Mouse (Mus musculus): ENCODE results near the gene Parvb.

The Parvb gene

DNA sequence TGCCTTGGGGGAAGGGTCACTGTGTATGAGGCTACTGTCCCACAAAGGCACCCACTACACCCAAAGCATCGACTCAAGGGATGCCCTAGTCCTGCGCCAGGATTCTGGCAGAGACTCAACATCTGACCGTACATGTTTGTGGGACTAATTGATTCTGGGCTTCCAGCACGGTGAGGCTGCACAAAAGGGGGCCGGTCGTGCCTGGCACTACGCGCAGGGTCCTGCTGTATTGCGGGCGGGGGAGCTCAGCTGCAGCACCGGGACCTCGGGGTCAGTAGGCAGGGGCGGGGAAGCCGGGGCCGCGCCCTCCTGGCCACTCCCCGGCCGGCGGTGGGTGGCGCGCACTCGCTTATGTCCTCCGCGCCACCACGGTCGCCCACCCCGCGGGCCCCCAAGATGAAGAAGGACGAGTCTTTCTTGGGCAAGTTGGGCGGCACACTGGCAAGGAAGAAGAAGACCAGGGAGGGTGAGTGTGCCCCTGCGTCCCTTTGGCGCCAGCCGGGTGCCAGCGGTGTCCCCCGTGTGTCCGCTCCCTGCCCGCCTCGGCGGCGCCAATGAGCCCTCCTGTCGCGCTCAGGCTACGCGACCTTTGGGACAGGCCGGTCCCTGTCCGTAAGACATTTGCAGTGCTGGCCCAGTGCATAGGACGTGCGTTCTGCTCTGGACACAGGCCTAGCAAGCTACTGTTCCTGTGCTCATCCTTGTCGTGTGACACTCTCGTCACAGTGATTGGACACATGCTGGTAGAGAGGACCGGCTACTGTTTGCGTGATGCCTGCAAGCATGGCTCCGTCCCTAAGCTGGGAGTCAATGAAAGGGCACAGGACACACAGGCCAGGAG lies at the start of gene Parvb:
TSS of gene Parvb (plus strand) at position 323 of the 841 bp plus-strand sequence.
- DNase-seq (ENCODE audit: low spot score in 2 of 2): peak; percentile 72 to 74

GRCm38 (mm10) chr15:84183967-84184366 lies 47.9 kb upstream of the Parvb start:
- DNase-seq (ENCODE audit: low spot score in 2 of 2): no peak

- no peak for DNase-seq (ENCODE audit: low spot score in 2 of 2)
Observed at GRCm38 (mm10) chr15:84186196-84186595, 45.6 kb upstream of the Parvb start.

GRCm38 (mm10) chr15:84188887-84189530 lies 42.8 kb upstream of the Parvb start:
- no peak for DNase-seq (ENCODE audit: low spot score in 2 of 2)

- DNase-seq (ENCODE audit: low spot score in 2 of 2): no peak
Observed at GRCm38 (mm10) chr15:84189881-84190280, 42.0 kb upstream of the Parvb start.

DNA sequence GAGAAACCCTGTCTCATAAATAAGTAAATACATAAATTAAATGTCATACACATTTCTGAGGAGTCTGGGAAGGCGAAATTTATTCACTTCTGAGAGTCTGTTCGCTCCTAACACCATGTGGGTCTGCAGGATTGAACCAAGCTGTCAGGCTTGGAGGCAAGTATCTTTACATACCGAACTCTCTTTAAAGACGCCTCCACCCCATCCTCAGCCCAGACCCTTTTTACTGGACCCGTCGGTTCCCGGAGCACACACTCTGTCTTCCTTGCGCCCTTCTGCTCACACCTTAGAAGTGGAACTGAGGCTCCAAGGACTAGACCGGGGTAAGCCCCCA lies 40.2 kb upstream of the Parvb start:
- DNase-seq (ENCODE audit: low spot score in 2 of 2): no peak

- peak; percentile 92 to 94 for DNase-seq (ENCODE audit: low spot score in 2 of 2)
Observed at GRCm38 (mm10) chr15:84192058-84192791, 39.6 kb upstream of the Parvb start, which contains the start of gene Samm50. Samm50 (plus strand) TSS chr15:84192241.

- DNase-seq (ENCODE audit: low spot score in 2 of 2): peak in 1 of 2 experiments; percentile 25
Observed at GRCm38 (mm10) chr15:84196486-84197165, 35.2 kb upstream of the Parvb start.

- no peak for DNase-seq (ENCODE audit: low spot score in 2 of 2)
Observed at GRCm38 (mm10) chr15:84207327-84207726, 24.5 kb upstream of the Parvb start.

DNA sequence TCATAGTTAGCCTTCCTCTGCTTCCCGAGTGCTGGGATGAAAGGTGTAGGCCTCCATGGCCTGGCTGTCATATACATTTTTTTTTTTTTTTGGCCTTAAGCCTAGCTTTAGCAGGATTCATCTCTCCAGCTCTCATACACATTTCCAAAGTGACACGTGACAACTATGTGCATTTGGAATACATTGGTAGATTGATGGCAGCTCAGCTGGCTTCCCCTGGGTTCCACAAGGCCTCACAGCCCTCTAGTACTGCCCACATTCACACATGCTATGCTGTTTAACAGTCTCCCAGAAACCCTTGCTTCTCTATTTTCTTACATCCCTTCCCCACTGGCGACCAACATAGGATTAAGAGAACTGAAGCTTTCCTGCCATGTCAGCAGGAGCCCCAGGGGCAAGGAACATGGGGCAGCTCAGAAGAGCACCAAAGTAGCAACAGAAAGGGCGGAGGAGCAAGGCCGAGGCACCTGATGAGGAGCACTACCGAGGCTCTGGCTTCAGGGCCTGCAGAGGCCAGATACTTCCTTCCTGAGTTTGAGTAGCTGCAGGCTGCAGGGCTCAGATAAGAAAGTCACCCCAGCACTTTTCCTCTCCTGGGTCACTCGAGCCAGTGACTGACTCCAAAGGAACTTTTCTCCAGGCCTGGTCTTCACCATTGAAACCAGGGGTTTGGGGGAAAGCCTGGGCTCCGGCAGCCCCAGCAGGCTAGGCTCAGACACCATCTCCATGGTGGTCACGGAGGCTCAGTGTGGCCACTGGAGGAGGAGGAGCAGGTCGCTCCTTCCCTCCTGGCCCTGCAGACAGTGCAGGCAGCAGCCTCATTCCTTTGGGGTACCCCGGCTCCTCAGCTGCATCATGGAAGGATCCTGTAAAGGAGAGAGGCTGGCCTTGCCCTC lies 22.1 kb upstream of the Parvb start:
- peak; percentile 43 to 68 for DNase-seq (ENCODE audit: low spot score in 2 of 2)

DNA sequence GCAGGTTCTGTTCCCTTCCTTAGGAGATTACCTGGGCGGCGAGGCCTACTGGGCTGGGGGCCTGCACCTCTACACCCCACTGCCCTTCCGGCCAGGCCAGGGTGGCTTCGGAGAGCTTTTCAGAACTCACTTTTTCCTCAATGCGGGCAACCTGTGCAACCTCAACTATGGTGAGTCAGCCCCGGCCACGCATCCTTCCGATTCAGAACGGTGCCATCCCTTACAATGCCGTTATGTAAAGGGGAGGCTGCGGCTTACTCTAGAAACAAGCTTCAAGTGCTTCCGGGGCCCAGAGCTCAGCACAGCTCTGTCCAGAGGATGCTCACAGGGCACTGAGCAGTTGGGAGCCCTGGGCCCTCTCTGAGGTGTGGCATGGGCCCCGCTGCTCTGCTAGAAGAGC lies 21.4 kb upstream of the Parvb start:
- no peak for DNase-seq (ENCODE audit: low spot score in 2 of 2)

DNA sequence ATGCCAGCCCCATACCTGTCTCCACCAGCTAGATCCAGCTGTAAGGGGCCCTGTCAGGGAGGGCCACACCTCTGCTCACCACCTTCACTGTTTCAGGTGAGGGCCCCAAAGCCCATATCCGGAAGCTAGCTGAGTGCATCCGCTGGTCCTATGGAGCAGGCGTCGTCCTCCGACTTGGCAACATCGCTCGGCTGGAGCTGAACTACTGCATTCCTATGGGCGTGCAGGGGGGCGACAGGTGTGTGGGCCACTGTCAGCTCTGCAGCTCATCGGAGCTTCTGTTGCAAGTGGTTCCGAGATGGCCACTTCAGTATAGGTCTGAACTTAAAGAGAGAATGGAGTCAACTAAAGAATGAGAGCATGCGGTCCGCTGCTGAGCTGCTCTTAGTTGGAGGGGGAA lies 20.9 kb upstream of the Parvb start:
- DNase-seq (ENCODE audit: low spot score in 2 of 2): no peak

DNA sequence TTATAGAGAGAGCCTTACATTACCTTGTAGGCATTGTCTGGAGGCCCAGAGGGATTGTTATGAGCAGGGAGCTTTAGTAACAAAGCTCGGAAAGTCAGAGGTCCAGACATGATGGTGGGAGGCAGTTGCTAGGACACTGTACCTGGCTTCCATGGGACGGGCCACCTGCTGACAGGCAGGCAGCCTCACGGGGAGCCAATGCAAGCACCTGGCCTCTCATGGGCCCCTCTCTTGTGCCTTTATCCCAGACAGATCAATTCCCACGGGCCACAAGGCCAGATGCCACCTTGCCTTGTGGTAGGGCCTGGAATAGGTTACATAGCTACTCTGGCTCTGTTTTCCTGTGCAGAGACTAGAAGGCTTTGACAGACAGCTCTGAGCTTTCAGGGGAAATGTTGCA lies 20.3 kb upstream of the Parvb start:
- no peak for DNase-seq (ENCODE audit: low spot score in 2 of 2)

DNA sequence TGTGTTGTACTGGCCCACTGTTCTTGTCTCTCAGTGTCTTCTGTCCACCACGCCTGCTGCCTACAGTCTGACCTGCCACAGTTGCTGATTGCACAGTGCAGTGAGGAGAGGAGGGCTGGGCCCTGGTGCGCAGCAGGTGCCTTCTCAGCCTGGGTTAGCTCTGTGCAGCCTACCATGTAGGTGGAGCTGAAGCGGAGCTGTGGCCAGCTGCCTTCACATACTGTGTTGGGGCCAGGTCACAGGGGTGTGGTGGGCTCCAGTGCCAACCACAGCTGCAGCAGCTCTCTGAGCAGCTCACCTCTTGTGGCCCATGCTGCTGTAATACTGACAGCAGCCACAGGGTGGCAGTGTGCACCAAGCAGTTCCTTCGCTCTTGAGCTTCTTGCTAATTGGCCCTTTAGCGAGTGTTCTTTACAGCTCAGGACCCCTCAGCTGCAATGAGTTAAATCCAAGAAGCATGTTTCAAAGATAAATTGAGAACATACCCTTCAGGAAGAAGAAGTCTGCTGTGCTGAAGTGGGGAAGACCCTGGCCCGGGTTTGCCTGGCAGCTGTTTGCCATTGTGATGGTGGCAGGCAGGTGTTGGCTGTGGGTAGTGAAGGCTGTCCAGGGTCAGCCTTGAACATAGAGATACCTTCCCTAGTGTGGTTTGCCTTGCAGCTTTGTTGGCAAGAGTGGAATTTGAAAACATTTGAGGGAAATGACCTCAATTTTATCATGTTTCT lies 19.6 kb upstream of the Parvb start:
- DNase-seq (ENCODE audit: low spot score in 2 of 2): peak; percentile 72 to 85

GRCm38 (mm10) chr15:84212756-84213105 lies 19.1 kb upstream of the Parvb start:
- peak; percentile 75 to 79 for DNase-seq (ENCODE audit: low spot score in 2 of 2)

GRCm38 (mm10) chr15:84213162-84213739 lies 18.6 kb upstream of the Parvb start:
- no peak for DNase-seq (ENCODE audit: low spot score in 2 of 2)

GRCm38 (mm10) chr15:84214476-84214875 lies 17.4 kb upstream of the Parvb start:
- DNase-seq (ENCODE audit: low spot score in 2 of 2): no peak

- no peak for DNase-seq (ENCODE audit: low spot score in 2 of 2)
Observed at GRCm38 (mm10) chr15:84215273-84215672, 16.6 kb upstream of the Parvb start.

- DNase-seq (ENCODE audit: low spot score in 2 of 2): no peak
Observed at GRCm38 (mm10) chr15:84216026-84216425, 15.8 kb upstream of the Parvb start.
